Mouse (Mus musculus) CD4-positive helper T cell, adult 2 months (primary cell): ENCODE results near the gene Rps8.

Experiments used
- DNase-seq: peaks from one replicate; pipeline ENCODE4 v3.0.0-alpha.2; 2012; ENCODE audit warnings: low read depth, missing footprints, low spot score

Gene Rps8

DNA sequence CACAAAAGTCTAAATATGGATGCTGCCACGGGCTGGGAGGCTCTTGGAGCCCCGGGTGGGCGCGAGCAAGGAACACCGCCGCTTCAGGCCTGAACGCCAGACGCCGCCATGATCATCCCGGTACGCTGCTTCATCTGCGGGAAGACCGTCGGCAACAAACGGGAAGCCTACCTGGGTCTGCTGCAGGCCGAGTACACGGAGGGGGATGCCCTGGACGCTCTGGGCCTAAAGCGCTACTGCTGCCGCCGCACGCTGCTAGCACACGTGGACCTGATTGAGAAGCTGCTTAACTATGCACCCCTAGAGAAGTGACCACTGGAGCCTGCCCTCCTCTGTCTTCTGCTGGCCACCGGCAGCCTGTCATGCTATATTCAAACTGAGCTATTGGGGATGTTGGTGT is 7.2 kb downstream of the Rps8 start:
- no peak for DNase-seq

DNA sequence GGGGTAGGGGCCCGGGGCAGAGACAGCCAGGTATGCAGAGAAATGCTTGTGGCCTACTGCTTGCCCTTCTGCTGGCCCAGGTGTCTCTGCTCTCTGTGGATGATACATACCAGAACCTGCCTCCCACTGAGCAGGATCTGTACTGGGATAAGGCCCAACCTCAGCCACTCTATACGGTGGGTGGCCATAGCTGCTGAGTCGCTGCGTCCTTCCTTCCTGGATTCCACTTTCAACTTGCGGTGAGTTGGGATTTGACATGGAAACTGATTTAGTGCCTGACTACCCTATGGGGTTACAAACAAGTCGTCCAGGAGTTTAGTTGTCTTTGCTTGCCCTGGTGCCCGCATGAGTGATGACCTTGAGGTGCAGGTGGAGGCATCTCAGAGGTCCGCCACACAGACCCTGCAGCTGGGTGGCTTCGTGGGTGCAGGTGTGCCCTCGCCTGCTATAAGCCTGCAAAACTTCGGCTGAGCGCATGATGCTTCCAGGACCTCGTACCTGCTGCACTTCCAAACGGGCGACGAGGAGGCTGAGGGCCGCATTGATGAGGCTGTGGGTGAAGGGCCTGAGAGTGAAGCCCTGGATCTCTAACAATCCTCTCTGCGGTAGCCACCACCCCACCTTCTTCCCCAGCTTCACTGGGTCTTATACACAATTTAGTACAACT is 7.9 kb downstream of the Rps8 start:
- no peak for DNase-seq

DNA sequence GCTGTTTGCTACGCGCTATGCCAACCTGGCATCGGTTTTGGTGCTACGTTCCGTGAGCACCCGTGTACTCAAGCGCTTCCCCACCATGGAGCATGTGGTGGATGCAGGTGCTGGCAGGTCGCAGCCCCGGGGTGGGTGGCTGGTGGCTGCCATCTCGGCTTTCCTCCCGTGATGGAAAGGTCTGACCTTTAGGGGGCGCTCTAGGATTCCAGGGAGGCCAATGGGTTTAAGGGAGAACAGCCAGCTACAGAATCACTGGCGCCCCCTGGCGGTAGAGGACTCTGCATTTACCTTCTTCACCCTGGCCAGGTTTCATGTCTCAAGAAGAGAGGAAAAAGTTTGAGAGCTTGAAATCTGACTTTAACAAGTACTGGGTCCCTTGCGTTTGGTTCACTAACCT is 9.9 kb downstream of the Rps8 start:
- DNase-seq = peak; percentile 88

DNA sequence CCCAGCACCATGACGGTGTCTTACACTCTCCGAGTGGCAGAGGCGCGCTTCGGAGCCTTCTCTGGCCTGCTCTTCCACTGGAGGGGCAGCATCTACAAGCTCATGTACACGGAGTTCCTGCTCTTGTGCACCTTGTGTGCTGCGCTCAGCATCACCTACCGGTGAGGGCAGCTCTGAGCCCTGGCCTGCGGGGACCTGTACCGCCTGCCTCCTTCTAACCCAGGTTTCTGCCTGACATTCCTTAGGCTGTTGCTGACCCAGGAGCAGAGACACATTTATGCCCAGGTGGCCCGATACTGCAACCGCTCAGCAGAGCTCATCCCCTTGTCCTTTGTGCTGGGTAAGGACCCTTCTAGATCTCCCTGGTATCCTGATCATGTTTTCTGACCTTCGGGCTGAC is 10.8 kb downstream of the Rps8 start:
- DNase-seq = no peak

DNA sequence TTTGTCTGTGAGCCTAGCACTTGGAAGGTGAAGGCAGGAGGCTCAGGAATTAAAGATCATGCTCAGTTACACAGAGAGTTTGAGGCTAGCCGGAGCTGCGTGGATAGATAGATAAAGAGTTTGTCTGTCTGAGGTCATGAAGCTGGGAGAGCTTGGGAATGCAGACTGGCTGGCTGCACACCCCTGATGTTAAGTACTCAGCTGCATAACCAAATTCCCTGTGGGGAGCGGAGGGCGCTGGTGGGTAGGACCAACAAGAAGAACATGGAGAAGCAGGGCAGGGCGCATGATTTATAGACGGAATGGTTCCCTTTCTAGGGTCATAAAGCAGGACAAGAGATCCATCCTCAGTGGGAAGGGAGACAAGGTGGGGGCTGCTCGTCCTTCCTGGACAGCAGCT is 13.0 kb downstream of the Rps8 start:
- no peak for DNase-seq

- peak; percentile 39 for DNase-seq
Measured at GRCm38 (mm10) chr4:117140613-117141012, 15.4 kb downstream of the Rps8 start.

DNA sequence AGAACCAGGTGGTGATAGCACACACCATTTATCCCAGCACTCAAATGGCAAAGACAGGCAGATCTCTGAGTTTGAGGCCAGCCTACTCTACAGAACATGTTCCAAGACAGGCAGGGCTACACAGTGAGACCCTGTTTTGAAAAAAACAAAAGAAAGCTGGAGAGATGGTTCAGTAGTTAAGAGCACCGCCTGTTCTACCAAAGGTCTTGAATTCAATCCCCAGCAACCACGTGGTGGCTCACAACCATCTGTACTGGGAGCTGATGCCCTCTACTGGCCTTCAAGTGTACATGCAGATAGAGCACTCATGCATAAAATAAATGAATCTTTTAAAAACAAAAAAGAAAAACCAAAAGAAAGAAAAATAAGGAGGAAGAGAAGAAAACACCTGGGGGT is 16.8 kb downstream of the Rps8 start:
- DNase-seq = peak; percentile 79

DNA sequence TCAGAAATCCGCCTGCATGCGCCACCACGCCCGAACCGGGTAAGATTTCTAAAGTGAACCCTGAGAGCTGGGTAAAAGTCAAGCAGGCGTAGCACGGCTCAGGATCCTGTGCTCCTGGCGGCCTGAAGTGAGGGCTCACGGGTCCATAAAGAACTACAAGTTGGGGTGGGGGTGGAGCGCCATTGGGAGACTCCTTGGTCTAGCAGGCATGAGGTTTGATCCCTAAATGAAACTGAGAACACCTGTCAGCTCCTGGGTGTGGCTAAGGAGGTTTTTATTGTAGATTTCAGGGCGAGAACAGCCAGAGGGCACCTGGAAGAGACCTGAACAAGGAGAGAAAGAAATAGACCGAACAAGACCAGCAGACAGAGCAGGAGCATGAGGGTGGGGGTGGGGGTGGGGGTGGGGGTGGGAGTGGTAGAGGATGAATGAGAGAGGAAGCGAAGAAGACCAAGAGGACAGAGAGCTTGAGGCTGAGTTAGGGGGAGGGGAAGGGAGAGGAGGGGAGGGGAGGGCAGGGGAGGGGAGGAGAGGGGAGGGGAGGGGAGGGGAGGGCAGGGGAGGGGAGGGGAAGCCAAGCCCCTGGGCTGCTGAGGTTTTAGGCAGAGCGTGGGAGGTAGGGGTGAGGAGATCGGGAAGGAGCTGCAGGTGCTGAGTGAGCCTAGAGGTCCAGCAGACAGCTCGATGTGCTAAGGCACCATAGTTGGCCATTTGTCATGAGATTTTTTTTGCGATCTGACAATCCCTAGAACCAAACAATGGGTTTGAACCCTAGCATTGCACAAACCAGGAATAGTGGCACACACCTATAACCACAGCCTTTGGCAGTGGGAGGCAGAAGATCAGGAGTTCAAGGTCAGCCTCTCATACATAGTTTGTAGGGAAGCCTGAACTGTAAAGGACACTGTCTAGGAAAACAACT is 17.5 kb downstream of the Rps8 start:
- peak; percentile 31 for DNase-seq

DNA sequence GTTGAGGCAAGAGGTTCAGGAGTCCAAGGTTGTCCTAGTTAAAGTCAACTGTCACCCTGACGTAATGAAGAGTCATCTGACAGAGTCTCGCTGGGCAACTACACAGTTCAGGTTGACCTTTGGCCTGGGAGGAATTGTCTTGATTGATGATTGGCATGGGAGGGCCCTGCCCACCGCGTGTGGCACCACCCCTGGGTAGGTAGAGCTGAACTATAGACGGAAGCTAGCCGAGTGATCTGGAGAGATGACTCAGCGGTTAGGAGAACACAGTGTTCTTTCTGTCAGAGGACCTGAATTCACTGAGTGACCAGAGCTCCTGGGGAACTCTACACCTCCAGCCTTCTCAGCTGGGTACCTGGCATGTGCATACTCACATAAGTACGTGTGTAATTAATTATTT is 20.0 kb downstream of the Rps8 start:
- peak; percentile 60 for DNase-seq

DNA sequence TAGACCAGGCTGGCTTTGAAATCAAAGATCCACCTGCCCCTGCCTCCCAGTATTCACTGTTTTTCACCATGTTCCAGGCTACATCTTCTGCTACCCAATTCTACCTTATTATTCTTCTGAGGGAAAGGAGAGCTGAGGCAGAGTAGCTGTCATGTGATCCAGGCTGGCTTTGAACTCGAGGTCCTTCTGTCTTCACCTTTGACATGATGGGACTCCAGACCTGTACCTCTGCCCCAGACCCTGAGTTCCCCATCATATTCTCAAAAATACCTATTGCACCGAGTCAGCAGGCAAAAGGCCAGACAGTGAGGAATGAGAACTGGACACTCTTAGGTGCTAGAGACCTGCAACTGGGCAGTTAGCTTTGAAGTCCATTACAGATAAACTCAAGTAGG is 21.4 kb downstream of the Rps8 start:
- DNase-seq = no peak

DNA sequence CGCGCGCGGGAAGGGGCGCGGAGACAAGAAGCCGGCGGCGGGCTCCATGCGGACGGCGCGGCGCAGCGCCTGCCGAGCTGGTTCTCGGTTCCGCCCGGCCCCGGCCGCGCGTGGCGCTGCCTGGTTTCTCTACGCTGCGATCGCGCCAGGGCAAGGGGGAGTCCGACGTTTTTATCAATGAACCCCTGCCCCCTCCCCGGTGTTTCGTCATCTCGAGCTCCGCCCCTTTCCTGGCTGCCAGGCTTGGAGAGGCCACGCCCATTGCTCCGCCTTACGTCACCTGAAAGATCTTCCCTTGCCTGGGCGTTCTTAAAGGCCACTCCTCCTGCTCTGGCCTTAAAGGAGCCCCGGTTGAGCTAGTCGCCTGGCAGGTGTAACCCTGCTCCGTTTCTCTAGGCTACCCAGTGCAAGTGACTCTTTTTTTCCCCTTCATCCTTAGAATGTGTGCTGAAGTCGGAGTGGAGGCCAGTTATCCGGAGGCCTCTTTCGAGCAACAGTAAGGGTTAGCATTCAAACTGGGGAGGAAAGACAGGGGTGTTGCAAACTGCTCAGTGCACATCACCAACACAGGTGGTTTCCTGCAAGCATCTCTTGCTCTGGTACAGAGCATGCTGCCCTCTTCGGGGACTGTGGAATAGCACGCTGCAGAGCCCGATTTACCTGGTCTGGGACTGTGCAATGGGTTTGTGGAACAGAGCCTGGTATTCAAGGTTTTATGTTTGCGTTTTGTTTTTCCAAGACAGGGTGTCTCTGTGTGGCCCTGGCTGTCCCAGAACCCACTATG is 22.0 kb downstream of the Rps8 start, which contains the start of gene Plk3:
TSS of gene Plk3 (minus strand) at position 147 of the 784 bp plus-strand sequence.
- DNase-seq = peak; percentile 98

DNA sequence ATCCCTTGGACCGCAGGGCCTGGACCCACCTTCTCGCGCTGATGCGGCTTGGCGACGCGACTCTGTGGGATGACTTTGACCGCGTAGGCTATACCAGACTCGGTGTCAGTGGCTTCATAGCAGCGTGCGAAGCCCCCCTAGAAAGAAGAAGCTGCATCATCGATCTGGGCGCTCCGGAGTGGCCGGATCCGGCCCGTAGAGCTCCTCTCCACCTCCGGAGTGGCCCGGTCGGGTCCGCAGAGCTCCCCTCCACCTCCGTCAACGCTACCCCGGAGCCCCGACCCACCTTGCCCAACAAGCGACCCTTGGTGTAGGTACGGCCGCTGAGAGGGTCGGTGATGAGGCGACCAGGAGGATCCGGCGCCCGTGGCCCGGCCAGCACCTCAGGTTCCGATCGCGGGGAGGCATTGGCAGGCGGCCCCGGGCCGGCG is 22.7 kb downstream of the Rps8 start:
- no peak for DNase-seq

GRCm38 (mm10) chr4:117132794-117133143 is 23.3 kb downstream of the Rps8 start:
- peak; percentile 50 for DNase-seq

GRCm38 (mm10) chr4:117131890-117132793 is 23.9 kb downstream of the Rps8 start:
- no peak for DNase-seq

DNA sequence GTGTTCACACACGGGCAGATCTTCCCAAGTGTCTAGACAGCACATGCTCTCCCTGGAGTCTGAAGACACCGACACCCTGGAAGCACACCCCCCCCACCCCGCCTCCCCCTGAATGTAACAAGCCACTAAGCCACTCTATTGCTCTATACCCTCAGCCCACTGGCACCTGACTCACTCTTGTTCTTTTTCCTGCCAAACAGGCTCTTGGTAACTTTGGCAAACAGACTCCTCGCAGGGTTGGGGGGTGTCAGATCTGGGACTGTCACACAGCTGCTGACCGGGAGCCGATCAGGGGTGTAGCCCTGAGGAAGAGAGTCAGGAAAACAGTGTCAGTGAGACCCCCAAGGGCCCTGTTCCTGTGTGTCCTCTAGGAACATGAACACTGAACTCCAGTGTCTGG is 24.8 kb downstream of the Rps8 start:
- no peak for DNase-seq

DNA sequence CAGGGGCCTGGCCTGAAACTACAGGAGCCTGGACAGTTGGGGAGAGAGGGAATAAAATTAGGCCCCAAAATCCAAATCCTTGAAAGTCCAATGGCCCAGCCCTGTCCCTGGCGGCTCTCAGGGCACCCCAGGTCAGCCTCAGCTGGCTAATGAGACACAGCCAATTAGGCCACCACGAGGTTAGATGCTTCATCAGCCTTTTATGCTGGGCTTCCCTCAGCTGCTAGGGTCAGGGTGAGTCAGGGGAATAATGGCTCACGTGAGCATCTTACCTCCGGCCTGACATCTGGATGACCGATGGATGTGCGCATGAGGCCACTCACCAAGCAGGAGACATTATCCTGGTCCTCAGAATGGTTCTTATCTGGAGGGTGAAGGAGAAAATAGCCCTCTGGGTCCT is 25.3 kb downstream of the Rps8 start:
- no peak for DNase-seq

DNA sequence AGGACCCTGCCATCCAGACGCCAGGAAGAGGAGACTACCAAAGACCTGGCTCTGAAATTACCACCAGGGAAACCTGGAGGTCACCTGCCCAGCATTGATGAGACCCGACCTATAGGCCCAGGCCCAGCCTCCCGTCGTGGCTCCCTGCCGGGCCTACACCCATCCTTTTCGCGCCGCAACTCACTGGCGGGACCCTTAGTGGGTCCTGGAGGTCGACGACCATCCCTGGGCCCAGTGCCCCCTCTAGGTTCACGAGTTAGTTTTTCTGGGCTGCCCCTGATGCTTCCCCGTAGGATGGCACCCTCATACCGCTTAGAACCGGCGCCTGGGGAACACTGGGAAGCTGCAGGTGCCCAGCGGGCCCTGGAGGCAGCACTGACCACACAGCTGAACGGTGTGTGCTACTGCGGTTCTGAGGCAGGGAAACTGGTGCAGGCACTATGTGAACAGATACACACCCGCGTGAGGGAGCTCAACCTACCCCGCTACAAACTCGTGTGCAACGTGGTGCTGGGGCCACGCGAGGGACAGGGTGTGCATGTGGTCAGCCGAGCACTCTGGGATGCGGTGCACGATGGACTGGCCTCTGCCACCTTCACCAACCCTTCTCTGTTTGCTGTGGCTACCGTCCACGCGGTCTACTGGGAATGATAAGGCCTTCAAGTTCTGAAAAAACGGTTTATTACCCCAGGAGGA is 27.9 kb downstream of the Rps8 start:
- peak; percentile 32 for DNase-seq

DNA sequence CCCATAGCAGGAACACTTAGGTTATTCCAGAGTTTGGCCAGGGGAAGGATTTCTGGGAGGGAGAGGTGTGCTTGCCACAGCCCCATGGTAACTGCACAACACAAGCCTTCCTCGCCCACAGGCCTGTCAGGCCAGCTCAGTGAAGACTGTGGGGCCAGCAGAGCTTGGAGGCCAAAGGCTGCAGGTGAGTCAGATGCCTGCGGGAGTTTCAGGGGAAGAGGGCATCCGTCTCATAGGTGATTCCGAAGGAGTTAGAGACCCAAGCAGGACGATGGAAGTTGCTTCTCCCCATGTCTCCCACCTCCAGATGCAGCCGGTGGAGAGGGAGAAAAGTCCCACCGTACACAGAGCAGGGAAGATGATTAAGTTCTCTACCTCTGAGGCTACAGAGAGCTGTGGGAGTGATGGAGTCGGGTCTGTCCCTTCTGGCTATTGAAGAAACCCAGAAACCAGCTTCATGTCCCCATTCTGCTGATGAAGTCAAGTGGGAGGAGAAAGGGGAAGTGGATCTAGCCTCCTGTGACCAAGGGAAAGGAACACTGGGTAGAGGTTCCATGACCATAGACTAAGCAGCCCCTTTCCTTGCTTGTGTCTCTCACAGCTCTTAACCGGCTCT is 29.3 kb downstream of the Rps8 start, which contains the start of gene Tctex1d4:
TSS of gene Tctex1d4 (plus strand) at position 120 of the 616 bp plus-strand sequence.
- DNase-seq = peak; percentile 48

DNA sequence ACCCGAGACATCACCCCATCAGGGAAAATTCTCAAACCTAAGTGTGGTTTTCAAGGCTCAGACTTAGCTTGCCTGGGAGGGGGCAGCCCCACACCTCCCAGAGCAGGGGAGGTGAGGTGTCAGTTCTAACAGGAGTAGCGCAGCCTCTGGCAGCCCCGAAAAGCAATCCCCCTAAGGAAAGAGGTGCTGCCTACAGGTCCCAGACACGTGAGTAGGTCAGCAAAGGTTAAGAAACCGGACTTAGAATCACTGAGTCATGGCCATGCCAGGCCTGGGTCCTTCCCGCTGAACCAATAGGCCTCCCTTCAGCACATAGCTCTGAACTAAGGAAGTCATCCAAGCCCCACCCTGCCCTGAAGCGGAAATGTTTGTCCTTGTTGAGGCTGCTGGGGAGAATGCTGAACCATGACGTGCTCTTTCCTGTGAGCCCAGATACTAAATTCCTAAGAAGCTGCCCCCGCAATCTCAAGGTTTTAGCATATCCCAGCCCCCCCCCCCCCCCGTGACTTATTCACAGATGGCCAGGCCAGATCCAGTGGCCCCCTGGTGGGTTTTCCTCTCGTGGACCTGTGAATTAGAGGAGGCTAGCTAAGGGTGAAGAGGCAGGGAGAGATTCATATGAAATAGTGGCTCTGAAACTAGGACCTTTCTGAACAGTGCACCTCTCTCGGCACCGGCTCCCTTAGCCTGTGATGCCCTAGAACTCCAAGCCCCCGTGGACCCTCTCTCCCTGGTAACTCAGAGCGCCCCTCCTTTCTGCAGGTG is 30.0 kb downstream of the Rps8 start:
- DNase-seq = peak; percentile 89
